Mouse (Mus musculus) thymus, postnatal 25 days (tissue): Measurements from ENCODE around the gene Rps6ka1.

Source experiments
- DNase-seq: peaks from one replicate; pipeline ENCODE4 v3.0.0; 2022

Gene Rps6ka1

GRCm38 (mm10) chr4:133896984-133897383, 9.4 kb upstream of the Rps6ka1 start:
- DNase-seq: no peak

- no peak for DNase-seq
These were observed 8.4 kb upstream of the Rps6ka1 start for GRCm38 (mm10) chr4:133896002-133896401.

- no peak for DNase-seq
These were observed 348 bp downstream of the Rps6ka1 start for GRCm38 (mm10) chr4:133887249-133887648.

- DNase-seq: no peak
These were observed 1.6 kb downstream of the Rps6ka1 start for GRCm38 (mm10) chr4:133885991-133886501.

GRCm38 (mm10) chr4:133885331-133885730, 2.3 kb downstream of the Rps6ka1 start:
- DNase-seq: no peak

- DNase-seq: no peak
These were observed 2.7 kb downstream of the Rps6ka1 start for GRCm38 (mm10) chr4:133884888-133885287.

- DNase-seq: no peak
These were observed 3.4 kb downstream of the Rps6ka1 start for GRCm38 (mm10) chr4:133884127-133884753.

- DNase-seq: no peak
These were observed 5.7 kb downstream of the Rps6ka1 start for GRCm38 (mm10) chr4:133881851-133882250.

GRCm38 (mm10) chr4:133881399-133881798, 6.2 kb downstream of the Rps6ka1 start:
- DNase-seq: no peak

GRCm38 (mm10) chr4:133879145-133879902, 8.3 kb downstream of the Rps6ka1 start:
- DNase-seq: peak; percentile 67

GRCm38 (mm10) chr4:133877850-133878755, 9.5 kb downstream of the Rps6ka1 start:
- DNase-seq: no peak

- no peak for DNase-seq
These were observed 12.6 kb downstream of the Rps6ka1 start for GRCm38 (mm10) chr4:133874865-133875517.

GRCm38 (mm10) chr4:133873926-133874864, 13.4 kb downstream of the Rps6ka1 start:
- DNase-seq: no peak

- no peak for DNase-seq
These were observed 14.2 kb downstream of the Rps6ka1 start for GRCm38 (mm10) chr4:133873431-133873851.

GRCm38 (mm10) chr4:133872812-133873300, 14.7 kb downstream of the Rps6ka1 start:
- peak; percentile 83 for DNase-seq

GRCm38 (mm10) chr4:133872222-133872811, 15.3 kb downstream of the Rps6ka1 start:
- peak; percentile 34 for DNase-seq

- DNase-seq: no peak
These were observed 22.4 kb downstream of the Rps6ka1 start for GRCm38 (mm10) chr4:133865231-133865630.

- DNase-seq: no peak
These were observed 23.1 kb downstream of the Rps6ka1 start for GRCm38 (mm10) chr4:133864380-133864981.

GRCm38 (mm10) chr4:133863795-133864379, 23.7 kb downstream of the Rps6ka1 start:
- DNase-seq: no peak

- no peak for DNase-seq
These were observed 30.1 kb downstream of the Rps6ka1 start for GRCm38 (mm10) chr4:133857527-133857926.
